Mouse (Mus musculus) intestine, embryonic 15.5 days (tissue): ENCODE results near the gene Ncapd2. TPM values are rescaled to one million over a fixed set of nuclear protein-coding genes. Genes with fewer than 3 reads are reported as not detected.

ENCODE experiments used
- ATAC-seq: fragments of 200-750 bp; cut with Nextera tagmentation; 2 replicates; pipeline ENCODE4 v1.8.0; 2017; ENCODE audit warnings: moderate TSS enrichment, moderate library complexity
- H3K27ac ChIP-seq: fragments of 300-500 bp; sonication (generic); 2 replicates; pipeline ENCODE4 v1.5.1; 2015; ENCODE audit warnings: mild to moderate bottlenecking, inconsistent platforms
- H3K27me3 ChIP-seq: fragments of 300-500 bp; sonication (generic); replicated peaks from 2 replicates; pipeline ENCODE4 v1.6.1; 2015; ENCODE audit warnings: inconsistent platforms
- H3K36me3 ChIP-seq: fragments of 300-500 bp; sonication (generic); 2 replicates; pipeline ENCODE4 v1.6.1; 2015; ENCODE audit warnings: inconsistent platforms
- H3K4me1 ChIP-seq: fragments of 300-500 bp; sonication (generic); replicated peaks from 2 replicates; pipeline ENCODE4 v1.6.1; 2015; ENCODE audit warnings: inconsistent platforms
- H3K4me2 ChIP-seq: fragments of 300-500 bp; sonication (generic); replicated peaks from 2 replicates; pipeline ENCODE4 v1.6.1; 2015; ENCODE audit warnings: mild to moderate bottlenecking, inconsistent platforms
- H3K4me3 ChIP-seq: fragments of 300-500 bp; sonication (generic); replicated peaks from 2 replicates; pipeline ENCODE4 v1.5.1; 2015; ENCODE audit warnings: inconsistent platforms
- H3K9ac ChIP-seq: fragments of 300-500 bp; sonication (generic); 2 replicates; pipeline ENCODE4 v1.6.1; 2015; ENCODE audit warnings: inconsistent platforms
- H3K9me3 ChIP-seq: fragments of 300-500 bp; sonication (generic); 2 replicates; pipeline ENCODE4 v1.6.1; 2016; ENCODE audit warnings: inconsistent platforms
- WGBS: fragments of 180-500 bp; shearing (Covaris S2); methylation state at CpG from one replicate; pipeline ENCODE4 v1.1.7; 2015; 5-methylcytosine and 5-hydroxymethylcytosine counted together
- polyA plus RNA-seq: library from polyadenylated mRNA; unstranded; fragments of >200 nt; fragmentation: Nextera tagmentation; extraction: Ambion mirVana; gene quantifications from 2 replicates; pipeline ENCODE4 v1.2.1, GENCODE M21; 2015

Gene Ncapd2
- polyA plus RNA-seq, 1 experiment from 2014 or later: 83.3 TPM

- Histone ChIP-seq H3K4me3 (no peak overlapping the region), H3K9me3 (no peaks in the 10 kb centered on the region), H3K4me2 (no peak overlapping the region), H3K27me3 (no peaks in the 10 kb centered on the region), H3K36me3 (peaks cover 3% of the 10 kb centered on the region; the same call in 1 of the 2 replicates), H3K4me1 (peaks cover 39% of the 10 kb centered on the region), H3K27ac (0 out of 2 replicates have a peak overlapping the region, but pooled peaks have one; percentile 9), H3K9ac (0 out of 2 replicates have a peak overlapping the region, but pooled peaks have one; percentile 30)
- ATAC-seq: no peak
- 79% methylated on average over 7 of the region's 7 CpGs for WGBS
These were observed 41.9 kb downstream of the Ncapd2 start for GRCm38 (mm10) chr6:125149569-125149950.

- H3K36me3 ChIP-seq: peaks cover 5% of the 10 kb centered on the region; the same call in 1 of the 2 replicates
- H3K9me3 ChIP-seq: no peaks in the 10 kb centered on the region
- no peak for ATAC-seq
- 73% methylated on average over 16 of the region's 16 CpGs for WGBS
- H3K27ac ChIP-seq: 0 out of 2 replicates have a peak overlapping the region, but pooled peaks have one; percentile 15
- no peak overlapping the region for H3K4me2 ChIP-seq
- H3K27me3 ChIP-seq: no peaks in the 10 kb centered on the region
- H3K4me3 ChIP-seq: no peak overlapping the region
- peak overlapping the region; percentile 30; the same call in 1 of the 2 replicates for H3K9ac ChIP-seq
- H3K4me1 ChIP-seq: peaks cover 40% of the 10 kb centered on the region
These were observed 42.5 kb downstream of the Ncapd2 start for GRCm38 (mm10) chr6:125148926-125149568.

GRCm38 (mm10) chr6:125148251-125148925 lies 43.1 kb downstream of the Ncapd2 start:
- no peak for ATAC-seq
- Histone ChIP-seq H3K36me3 (peaks cover 8% of the 10 kb centered on the region; the same call in 1 of the 2 replicates), H3K4me2 (no peak overlapping the region), H3K27me3 (no peaks in the 10 kb centered on the region), H3K9ac (0 out of 2 replicates have a peak overlapping the region, but pooled peaks have one; percentile 30), H3K4me1 (peaks cover 40% of the 10 kb centered on the region), H3K27ac (0 out of 2 replicates have a peak overlapping the region, but pooled peaks have one; percentile 15), H3K9me3 (no peaks in the 10 kb centered on the region), H3K4me3 (no peak overlapping the region)
- 60% methylated on average over 18 of the region's 18 CpGs for WGBS

GRCm38 (mm10) chr6:125147329-125147728 lies 44.2 kb downstream of the Ncapd2 start:
- Histone ChIP-seq H3K36me3 (peaks cover 14% of the 10 kb centered on the region), H3K4me1 (peaks cover 40% of the 10 kb centered on the region), H3K9ac (peak overlapping the region; percentile 5; the same call in 1 of the 2 replicates), H3K4me2 (peak overlapping the region; percentile 74; the same call in 1 of the 2 replicates), H3K27ac (no peak overlapping the region), H3K27me3 (no peaks in the 10 kb centered on the region), H3K4me3 (no peak overlapping the region), H3K9me3 (no peaks in the 10 kb centered on the region)
- 54% methylated on average over 10 of the region's 10 CpGs for WGBS
- no peak for ATAC-seq

GRCm38 (mm10) chr6:125146797-125147196 lies 44.7 kb downstream of the Ncapd2 start:
- H3K4me3 ChIP-seq: 0 out of 2 replicates have a peak overlapping the region, but pooled peaks have one; percentile 56
- H3K9ac ChIP-seq: no peak overlapping the region; the same call in 1 of the 2 replicates
- peaks cover 20% of the 10 kb centered on the region for H3K36me3 ChIP-seq
- H3K4me1 ChIP-seq: peaks cover 40% of the 10 kb centered on the region
- ATAC-seq: no peak
- no peak overlapping the region for H3K27ac ChIP-seq
- H3K4me2 ChIP-seq: peak overlapping the region; percentile 74; the same call in 1 of the 2 replicates
- no peaks in the 10 kb centered on the region for H3K27me3 ChIP-seq
- H3K9me3 ChIP-seq: no peaks in the 10 kb centered on the region
- WGBS: 75% methylated on average over 4 of the region's 4 CpGs

- WGBS: 61% methylated on average over 7 of the region's 7 CpGs
- Histone ChIP-seq H3K9me3 (no peaks in the 10 kb centered on the region), H3K27ac (0 out of 2 replicates have a peak overlapping the region, but pooled peaks have one; percentile 22), H3K9ac (peak overlapping the region; percentile 69), H3K4me3 (peak overlapping the region; percentile 56), H3K4me2 (peak overlapping the region; percentile 74), H3K27me3 (no peaks in the 10 kb centered on the region), H3K36me3 (peaks cover 26% of the 10 kb centered on the region), H3K4me1 (peaks cover 40% of the 10 kb centered on the region)
- ATAC-seq: no peak
These were observed 45.4 kb downstream of the Ncapd2 start for GRCm38 (mm10) chr6:125146148-125146547.

GRCm38 (mm10) chr6:125145479-125145951 lies 46.0 kb downstream of the Ncapd2 start:
- H3K4me1 ChIP-seq: peaks cover 40% of the 10 kb centered on the region
- peak overlapping the region; percentile 69 for H3K9ac ChIP-seq
- no peaks in the 10 kb centered on the region for H3K27me3 ChIP-seq
- H3K4me3 ChIP-seq: peak overlapping the region; percentile 56
- ATAC-seq: peak; percentile 70
- H3K9me3 ChIP-seq: no peaks in the 10 kb centered on the region
- H3K4me2 ChIP-seq: peak overlapping the region; percentile 74
- peaks cover 32% of the 10 kb centered on the region for H3K36me3 ChIP-seq
- H3K27ac ChIP-seq: peak overlapping the region; percentile 82
- WGBS: 5% methylated on average over 34 of the region's 35 CpGs

- H3K4me3 ChIP-seq: peak within 1 kb of the TSS; percentile 56
- peak within 1 kb of the TSS; percentile 69 for H3K9ac ChIP-seq
- 2% methylated on average over 16 of the region's 16 CpGs for WGBS
- no peaks in the 10 kb centered on the region for H3K9me3 ChIP-seq
- peaks cover 40% of the 10 kb centered on the region for H3K4me1 ChIP-seq
- peak within 1 kb of the TSS; percentile 82 for H3K27ac ChIP-seq
- peak; percentile 94 for ATAC-seq
- H3K36me3 ChIP-seq: peaks cover 37% of the 10 kb centered on the region
- H3K4me2 ChIP-seq: peak within 1 kb of the TSS; percentile 74
- no peaks in the 10 kb centered on the region for H3K27me3 ChIP-seq
These were observed 46.5 kb downstream of the Ncapd2 start, which contains the start of gene Iffo1 for GRCm38 (mm10) chr6:125145001-125145400. Gene Iffo1 (plus strand): TSS chr6:125145241.

- no peak for ATAC-seq
- no peak overlapping the region for H3K27ac ChIP-seq
- no peak overlapping the region for H3K4me2 ChIP-seq
- peaks cover 32% of the 10 kb centered on the region for H3K4me1 ChIP-seq
- H3K27me3 ChIP-seq: no peaks in the 10 kb centered on the region
- H3K36me3 ChIP-seq: peaks cover 43% of the 10 kb centered on the region
- 79% methylated on average over 9 of the region's 9 CpGs for WGBS
- no peaks in the 10 kb centered on the region for H3K9me3 ChIP-seq
- no peak overlapping the region for H3K4me3 ChIP-seq
- no peak overlapping the region for H3K9ac ChIP-seq
These were observed 47.6 kb downstream of the Ncapd2 start for GRCm38 (mm10) chr6:125143904-125144303.

GRCm38 (mm10) chr6:125143128-125143527 lies 48.4 kb downstream of the Ncapd2 start:
- Histone ChIP-seq H3K9me3 (no peaks in the 10 kb centered on the region), H3K4me3 (no peak overlapping the region), H3K36me3 (peaks cover 51% of the 10 kb centered on the region), H3K9ac (no peak overlapping the region), H3K4me2 (no peak overlapping the region), H3K4me1 (peaks cover 24% of the 10 kb centered on the region), H3K27me3 (no peaks in the 10 kb centered on the region), H3K27ac (no peak overlapping the region)
- 77% methylated on average over 3 of the region's 3 CpGs for WGBS
- ATAC-seq: no peak

GRCm38 (mm10) chr6:125142436-125142835 lies 49.1 kb downstream of the Ncapd2 start:
- no peak overlapping the region for H3K4me3 ChIP-seq
- 84% methylated on average over 8 of the region's 8 CpGs for WGBS
- no peak overlapping the region for H3K9ac ChIP-seq
- no peak overlapping the region for H3K4me2 ChIP-seq
- H3K27me3 ChIP-seq: no peaks in the 10 kb centered on the region
- no peaks in the 10 kb centered on the region for H3K9me3 ChIP-seq
- H3K27ac ChIP-seq: no peak overlapping the region
- peaks cover 22% of the 10 kb centered on the region for H3K4me1 ChIP-seq
- no peak for ATAC-seq
- peaks cover 55% of the 10 kb centered on the region for H3K36me3 ChIP-seq

- Histone ChIP-seq H3K4me3 (no peak overlapping the region), H3K36me3 (peaks cover 78% of the 10 kb centered on the region), H3K9ac (no peak overlapping the region), H3K27me3 (no peaks in the 10 kb centered on the region), H3K4me2 (no peak overlapping the region), H3K4me1 (peaks cover 2% of the 10 kb centered on the region; the same call in 1 of the 2 replicates), H3K27ac (no peak overlapping the region), H3K9me3 (no peaks in the 10 kb centered on the region)
- ATAC-seq: no peak
- 91% methylated on average over 7 of the region's 7 CpGs for WGBS
These were observed 51.8 kb downstream of the Ncapd2 start for GRCm38 (mm10) chr6:125139747-125140146.
